Mouse (Mus musculus) kidney, postnatal 36 days (tissue): Measurements from ENCODE around the gene Stum.

Experiments
- DNase-seq, 2 experiments: peaks; one replicate each; pipeline ENCODE4 v3.0.0; 2021 to 2022; ENCODE audit warnings: mixed read lengths in 2 of 2

The Stum gene

DNA sequence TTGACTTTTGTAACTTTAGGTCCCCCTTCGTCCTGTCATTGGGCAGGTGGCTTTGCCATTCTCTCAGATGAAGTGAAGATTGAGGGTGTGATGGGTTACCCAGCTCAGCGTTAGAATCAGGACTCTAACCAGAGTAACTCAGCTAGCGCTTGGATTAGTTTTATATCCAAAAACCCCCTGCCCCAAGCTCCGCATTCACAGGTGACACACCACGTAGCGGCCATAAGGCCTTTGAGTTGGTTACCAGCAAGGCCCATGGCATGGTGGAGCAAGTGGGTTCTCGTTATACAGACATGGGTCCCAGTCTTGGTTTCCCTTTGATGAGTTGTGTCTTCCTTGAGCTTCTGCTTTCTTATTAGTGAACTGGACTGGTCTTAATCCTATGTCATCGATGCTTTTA, 99.4 kb downstream of the Stum start:
- DNase-seq = no peak
